Mouse (Mus musculus): Measurements from ENCODE around the gene Tmem263. TPM values are rescaled to one million over a fixed set of nuclear protein-coding genes. Genes with fewer than 3 reads are reported as not detected.

Gene Tmem263
- total and polyA plus RNA-seq, 3 experiments, result 12.0 to 27.9 (median 19.8) TPM

DNA sequence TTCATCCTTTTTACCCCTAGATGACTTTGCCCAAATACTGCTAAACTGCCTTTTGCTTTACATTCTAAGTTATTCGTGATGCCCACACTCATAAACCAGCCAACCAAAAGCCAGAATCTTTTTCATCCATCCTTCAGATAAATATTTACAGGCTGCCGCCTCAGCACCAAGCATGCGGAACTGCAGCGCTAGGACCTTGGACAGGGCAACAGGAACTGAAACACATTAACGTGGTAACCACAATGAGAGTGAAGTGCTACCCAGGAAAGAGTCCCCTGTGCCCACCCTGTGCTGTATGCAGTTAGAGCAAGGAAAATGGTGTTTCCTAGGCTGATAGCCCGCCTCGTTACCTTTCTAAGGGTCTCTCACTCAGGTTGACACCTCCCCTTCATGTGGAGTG lies 26.0 kb downstream of the Tmem263 start:
- no peak overlapping the region for H3K9ac ChIP-seq (ENCODE audit: insufficient read depth, low read depth)
- no peaks in the 10 kb centered on the region for H3K27me3 ChIP-seq (replicated peaks)
- H3K27ac ChIP-seq (ENCODE audit: insufficient read depth, low read depth), result no peak overlapping the region
- TF ChIP-seq E2F4 (IDR thresholded peaks at IDR 0.05; ENCODE audit: insufficient replicate concordance, low read depth, low read length) (no peak), IRF4 (IDR thresholded peaks at IDR 0.05; ENCODE audit: low read depth, low read length) (peak; percentile 88), EP300 (IDR thresholded peaks at IDR 0.05; ENCODE audit: low read length) (peak; percentile 78), POLR2A (IDR thresholded peaks at IDR 0.05; ENCODE audit: low read depth, low read length) (no peak), CHD1 (IDR thresholded peaks at IDR 0.05; ENCODE audit: low read depth, low read length) (no peak), UBTF (IDR thresholded peaks at IDR 0.05; ENCODE audit: low read depth, low read length) (no peak), MYC (IDR thresholded peaks at IDR 0.05; ENCODE audit: low read depth, low read length) (no peak), MAFK (IDR thresholded peaks at IDR 0.05; ENCODE audit: insufficient replicate concordance, low read length) (0 out of 2 replicates have a peak, but pooled peaks have one; percentile 25), ETS1 (conservative IDR thresholded peaks at IDR 0.05; ENCODE audit: low read depth, low read length) (no peak), MXI1 (IDR thresholded peaks at IDR 0.05; ENCODE audit: low read depth, low read length) (peak; percentile 99), RCOR1 (conservative IDR thresholded peaks at IDR 0.05; ENCODE audit: low read depth, low read length) (no peak), ZKSCAN1 (IDR thresholded peaks at IDR 0.05; ENCODE audit: borderline replicate concordance, low read depth, low read length) (no peak), USF2 (conservative IDR thresholded peaks at IDR 0.05; ENCODE audit: low read depth, low read length) (no peak), NELFE (IDR thresholded peaks at IDR 0.05; ENCODE audit: low read depth, low read length) (no peak), MEF2A (IDR thresholded peaks at IDR 0.05; ENCODE audit: borderline replicate concordance, low read depth, low read length) (no peak), USF1 (IDR thresholded peaks at IDR 0.05; ENCODE audit: low read depth, low read length) (no peak), SIN3A (IDR thresholded peaks at IDR 0.05; ENCODE audit: low read length) (peak; percentile 100), ZC3H11A (IDR thresholded peaks at IDR 0.05; ENCODE audit: low read depth, low read length) (no peak), BHLHE40 (IDR thresholded peaks at IDR 0.05; ENCODE audit: low read depth, low read length) (0 out of 2 replicates have a peak, but pooled peaks have one; percentile 34), CTCF (conservative IDR thresholded peaks at IDR 0.05 in 1 of 2, IDR thresholded peaks at IDR 0.05 in 1 of 2; ENCODE audit: low read depth in 2 of 2, low read length in 2 of 2) (no peak), ELF1 (IDR thresholded peaks at IDR 0.05; ENCODE audit: low read depth, low read length) (peak; percentile 70), TCF12 (IDR thresholded peaks at IDR 0.05; ENCODE audit: low read depth, low read length) (no peak), MAX (IDR thresholded peaks at IDR 0.05; ENCODE audit: low read length) (peak; percentile 80), RAD21 (IDR thresholded peaks at IDR 0.05; ENCODE audit: low read depth, low read length) (no peak), TBP (conservative IDR thresholded peaks at IDR 0.05; ENCODE audit: low read depth, low read length) (no peak), MAZ (IDR thresholded peaks at IDR 0.05; ENCODE audit: low read depth, low read length) (no peak)
- peak; percentile 77 for DNase-seq (ENCODE audit: extremely low read depth)
- peaks cover 8 to 23% of the 10 kb centered on the region in 2 experiments for H3K4me1 ChIP-seq (ENCODE audit: control insufficient read depth in 1 of 2, insufficient read depth in 2 of 2)
- peaks cover 3% of the 10 kb centered on the region; the same call in 1 of the 2 replicates for H3K79me2 ChIP-seq (replicated peaks; ENCODE audit: control insufficient read depth, extremely low read depth, insufficient read depth, poor library complexity, severe bottlenecking)
- peak overlapping the region in 2 of 3 experiments; percentile 7 to 65 for H3K4me3 ChIP-seq (replicated peaks in 1 of 3; ENCODE audit: low read depth in 2 of 3, low read length in 2 of 3, poor library complexity in 1 of 3)
- peaks cover 15 to 46% of the 10 kb centered on the region in 2 experiments for H3K36me3 ChIP-seq (replicated peaks in 1 of 2; ENCODE audit: control insufficient read depth in 1 of 2, insufficient read depth in 1 of 2, low read length in 1 of 2)
- H3K9me3 ChIP-seq (replicated peaks; ENCODE audit: low read length), result peaks cover 4% of the 10 kb centered on the region
- dilution Hi-C loops (cut with MboI; ENCODE audit: extremely low pct_ligation_motif_present, extremely low pct_unique_long_range_greater_than_20kb, low sequenced_read_pairs), result no loop called here
- H3K4me2 ChIP-seq (ENCODE audit: insufficient read depth, low read depth, poor library complexity, severe bottlenecking), result peak overlapping the region; percentile 91
- in situ Hi-C loops (cut with MboI; ENCODE audit: low pct_ligation_motif_present, low pct_unique_long_range_greater_than_20kb, low sequenced_read_pairs), result no loop called here
